Mouse (Mus musculus) bone marrow macrophage, adult 2 months (primary cell): ENCODE data around the gene Lurap1. TPM values are rescaled to one million over a fixed set of nuclear protein-coding genes. Genes with fewer than 3 reads are reported as not detected.

Experiments used
- H3K27ac ChIP-seq: 2 replicates; pipeline ENCODE4 v1.5.1; 2012; ENCODE audit warnings: low read depth, low read length; ENCODE audit not compliant: insufficient read depth
- H3K4me1 ChIP-seq: 2 replicates; pipeline ENCODE4 v1.6.1; 2012; ENCODE audit warnings: low read length; ENCODE audit not compliant: control insufficient read depth, insufficient read depth
- H3K4me3 ChIP-seq: 2 replicates; pipeline ENCODE4 v1.5.1; 2012; ENCODE audit warnings: mild to moderate bottlenecking, low read length, moderate library complexity; ENCODE audit not compliant: insufficient read depth
- CTCF ChIP-seq: IDR thresholded peaks from 2 replicates; pipeline ENCODE4 v1.5.1; 2012; ENCODE audit warnings: low read depth, mild to moderate bottlenecking, low read length, moderate library complexity
- POLR2A ChIP-seq: IDR thresholded peaks from 2 replicates; pipeline ENCODE4 v1.6.1; 2012; ENCODE audit warnings: mild to moderate bottlenecking, low read depth, low read length, borderline replicate concordance
- polyA plus RNA-seq: library from polyadenylated mRNA; stranded (reverse); fragments of >200 nt; gene quantifications from 2 replicates; pipeline ENCODE4 v1.2.4, GENCODE M21; 2012; ENCODE audit not compliant: missing spikeins, insufficient read depth, insufficient read length

Gene Lurap1
- 0.12 and 0.13 TPM in 2 replicates for polyA plus RNA-seq

DNA sequence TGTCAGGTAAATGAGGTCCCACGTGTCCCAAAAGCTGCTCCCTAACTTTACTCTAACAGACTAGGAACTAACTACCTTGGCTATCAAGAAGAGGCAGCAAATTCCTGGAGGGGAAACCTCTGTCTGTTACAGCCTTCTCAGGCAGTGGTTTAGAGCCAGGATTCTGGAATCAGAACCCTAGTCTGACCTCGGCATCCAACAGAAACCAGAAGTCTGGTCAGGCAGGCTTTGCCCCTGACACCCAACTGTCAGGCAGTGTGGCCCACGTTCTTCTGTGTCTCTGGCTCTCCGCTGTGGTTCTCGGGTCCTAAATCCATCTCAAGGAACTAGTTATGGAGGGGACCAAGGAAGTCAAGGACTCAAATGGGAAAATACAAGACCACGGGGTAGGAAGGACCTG is at the start of gene Lurap1:
Lurap1 (minus strand) TSS at position 101 of the 400 bp plus-strand sequence.
- Histone ChIP-seq H3K4me1 (peaks cover 6% of the 10 kb centered on the region), H3K4me3 (peak within 1 kb of the TSS; percentile 99), H3K27ac (peak within 1 kb of the TSS; percentile 78)
- no peak for TF ChIP-seq POLR2A
- no peak for TF ChIP-seq CTCF

DNA sequence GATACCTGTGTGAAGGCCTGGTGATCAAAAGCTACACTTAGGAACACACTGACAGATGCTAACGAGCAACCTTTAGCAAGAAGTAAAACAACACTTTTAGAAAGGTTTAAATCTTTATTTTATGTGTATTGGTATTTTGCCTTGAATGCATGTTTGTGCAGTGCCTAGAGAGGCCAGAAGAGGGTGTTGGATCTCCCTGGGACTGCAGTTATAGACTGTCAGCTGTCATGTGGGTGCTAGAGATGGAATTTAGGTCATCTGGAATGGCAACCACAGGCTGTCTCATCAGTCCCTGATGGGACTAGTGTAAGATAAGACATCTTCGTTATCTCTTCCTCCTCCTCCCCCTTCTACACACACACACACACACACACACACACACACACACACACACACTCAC is 47.3 kb upstream of the Lurap1 start:
- no peak for TF ChIP-seq POLR2A
- TF ChIP-seq CTCF = no peak
- Histone ChIP-seq H3K4me3 (no peak overlapping the region), H3K4me1 (peaks cover 4% of the 10 kb centered on the region; the same call in 1 of the 2 replicates), H3K27ac (no peak overlapping the region)

DNA sequence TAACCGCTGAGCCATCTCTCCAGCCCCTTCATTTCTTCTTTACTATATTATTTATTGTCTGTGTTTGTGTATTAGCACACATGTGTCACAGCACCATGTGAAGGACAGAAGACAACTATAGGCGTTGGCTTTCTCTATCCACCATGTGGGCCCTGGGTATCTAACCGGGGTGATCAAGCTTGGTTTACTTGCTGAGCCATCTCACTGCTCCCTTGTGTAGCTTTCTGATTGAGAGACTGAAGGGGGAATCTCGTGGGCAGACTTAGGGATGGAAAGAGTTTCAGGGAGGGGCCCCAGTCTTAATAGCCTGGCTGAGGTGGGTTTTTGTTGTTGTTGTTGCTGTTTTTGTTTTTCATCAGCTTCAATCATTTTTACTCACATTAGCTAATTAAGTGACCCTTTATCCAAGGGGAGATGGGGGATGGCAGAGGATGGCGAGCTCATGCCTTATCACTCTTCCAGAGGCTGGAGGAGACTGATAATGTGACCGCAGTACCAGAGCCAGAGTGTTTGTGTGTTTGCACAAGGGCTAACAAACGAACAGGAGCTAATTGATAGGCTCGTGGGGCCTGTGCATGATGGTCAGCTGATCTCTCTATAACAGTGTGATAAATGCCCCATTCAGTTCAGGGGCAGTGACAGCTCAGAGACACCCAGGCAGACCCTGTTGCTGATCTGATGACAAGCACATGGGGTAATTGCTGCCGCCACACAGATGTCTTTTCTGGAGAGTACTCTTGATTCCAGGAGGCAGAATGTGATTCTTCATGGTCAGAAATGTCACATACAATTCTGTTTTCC is 42.6 kb upstream of the Lurap1 start:
- no peak overlapping the region for H3K27ac ChIP-seq
- no peaks in the 10 kb centered on the region for H3K4me1 ChIP-seq
- TF ChIP-seq POLR2A (no peak), CTCF (no peak)
- H3K4me3 ChIP-seq = no peak overlapping the region

DNA sequence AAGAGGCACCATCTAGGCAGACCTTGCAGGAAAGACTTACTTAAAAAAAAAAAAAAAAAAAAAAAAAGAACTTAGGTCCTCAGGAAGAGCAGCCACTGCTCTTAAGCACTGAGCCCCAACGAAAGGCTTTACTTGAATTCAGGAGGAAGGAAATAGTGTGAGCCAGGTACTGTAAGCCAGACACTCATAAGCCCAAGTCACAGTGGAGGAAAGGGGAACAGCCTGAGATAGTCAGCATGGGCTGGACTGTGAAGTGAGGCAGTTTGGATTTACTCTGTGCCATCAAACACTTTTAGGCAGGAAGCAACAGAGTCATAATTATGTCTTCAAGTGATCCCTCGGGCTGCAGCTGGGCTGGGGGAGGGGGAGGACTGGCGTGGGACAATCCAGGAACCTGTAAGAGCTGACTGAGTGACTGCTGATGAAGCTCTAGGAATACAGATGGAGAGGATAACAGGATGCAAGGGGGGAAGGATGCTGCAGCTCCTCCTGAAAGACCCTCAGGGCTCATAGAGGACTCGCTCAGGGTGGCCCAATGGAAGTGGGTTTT is 41.2 kb upstream of the Lurap1 start:
- Histone ChIP-seq H3K27ac (no peak overlapping the region), H3K4me1 (no peaks in the 10 kb centered on the region), H3K4me3 (no peak overlapping the region)
- TF ChIP-seq CTCF (no peak), POLR2A (no peak)

DNA sequence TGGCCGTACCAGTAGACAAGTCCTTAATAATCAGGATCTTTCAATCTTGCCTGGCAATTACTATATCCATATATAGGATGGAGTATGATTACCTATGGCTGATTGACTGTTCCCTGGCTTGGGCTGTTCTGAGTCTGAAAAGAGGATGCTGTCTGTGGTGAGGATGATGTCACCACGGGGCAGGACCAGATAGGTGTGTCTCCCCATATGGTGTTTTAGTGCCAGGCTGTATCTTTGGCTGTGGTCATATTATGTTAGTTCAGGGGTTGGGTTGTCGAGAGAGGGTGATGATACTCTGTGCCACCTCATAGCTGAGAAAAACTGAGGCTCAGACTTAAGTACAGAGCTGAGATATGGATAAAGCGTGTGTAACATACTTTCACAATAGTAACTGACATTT is 33.9 kb upstream of the Lurap1 start:
- Histone ChIP-seq H3K4me1 (peaks cover 2% of the 10 kb centered on the region; the same call in 1 of the 2 replicates), H3K27ac (no peak overlapping the region), H3K4me3 (no peak overlapping the region)
- TF ChIP-seq POLR2A (no peak), CTCF (no peak)

DNA sequence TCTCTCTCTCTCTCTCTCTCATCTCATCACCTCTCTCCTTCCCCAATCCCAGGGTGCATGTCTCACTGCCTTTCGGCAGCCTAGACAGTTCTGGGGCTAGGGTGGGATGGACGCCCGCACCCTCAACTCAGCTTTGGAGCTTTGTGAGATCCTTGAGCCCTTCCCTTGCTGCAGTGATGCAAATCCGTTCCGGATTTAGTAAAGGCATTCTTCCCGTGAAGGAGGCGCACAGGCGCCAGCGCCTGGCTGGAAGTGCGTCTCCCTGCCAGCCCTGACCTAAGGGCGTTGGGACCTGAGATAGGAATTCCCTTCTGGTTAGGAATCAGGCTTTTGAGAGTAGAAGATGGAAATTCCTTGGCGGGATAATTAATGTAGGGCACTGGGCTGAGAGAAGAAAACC is 31.6 kb upstream of the Lurap1 start:
- Histone ChIP-seq H3K4me1 (peaks cover 6% of the 10 kb centered on the region), H3K27ac (no peak overlapping the region), H3K4me3 (no peak overlapping the region)
- TF ChIP-seq CTCF (no peak), POLR2A (no peak)

DNA sequence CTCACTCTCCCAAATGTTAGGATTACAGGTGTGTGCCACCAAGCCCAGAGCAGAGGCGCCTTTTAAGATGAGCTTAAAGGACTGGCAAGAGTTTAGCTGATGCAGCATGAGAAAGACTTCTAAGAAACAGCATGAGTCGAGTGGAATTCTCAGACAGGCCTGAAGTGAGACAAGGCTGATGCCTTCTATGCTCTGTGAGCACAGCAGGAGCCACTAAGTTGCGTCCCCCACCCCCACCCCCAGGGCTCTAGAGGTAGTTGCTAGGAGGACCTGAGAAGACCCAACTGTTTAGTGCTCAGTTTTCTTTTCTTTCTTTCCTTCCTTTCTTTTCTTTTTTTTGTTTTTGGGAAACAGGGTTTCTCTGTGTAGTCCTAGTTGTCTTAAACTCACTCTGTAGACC is 30.9 kb upstream of the Lurap1 start:
- no peak overlapping the region for H3K27ac ChIP-seq
- H3K4me3 ChIP-seq = no peak overlapping the region
- peaks cover 11% of the 10 kb centered on the region for H3K4me1 ChIP-seq
- TF ChIP-seq CTCF (no peak), POLR2A (no peak)

DNA sequence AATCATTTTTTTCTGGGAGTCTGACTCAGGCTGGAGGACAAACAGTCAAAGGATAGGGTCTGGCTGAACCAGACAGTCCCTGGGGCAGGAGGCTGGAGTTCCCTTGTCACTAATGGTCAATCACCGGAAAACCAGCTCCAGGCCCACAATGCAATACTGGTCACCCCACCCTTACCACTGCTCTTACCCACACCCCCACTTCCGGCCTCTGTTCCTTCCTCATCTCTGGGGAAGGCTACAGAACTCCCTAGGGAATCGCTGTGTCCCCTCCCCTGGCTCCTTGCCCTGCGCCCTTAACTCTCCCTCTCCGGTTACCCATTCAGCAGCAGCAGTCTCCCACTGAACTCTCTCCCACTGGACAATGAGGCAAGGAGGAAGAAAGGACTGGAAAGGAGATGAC is 26.0 kb upstream of the Lurap1 start:
- Histone ChIP-seq H3K4me3 (peak overlapping the region; percentile 60), H3K27ac (peak overlapping the region; percentile 85), H3K4me1 (peaks cover 34% of the 10 kb centered on the region)
- TF ChIP-seq CTCF = no peak
- TF ChIP-seq POLR2A = no peak

DNA sequence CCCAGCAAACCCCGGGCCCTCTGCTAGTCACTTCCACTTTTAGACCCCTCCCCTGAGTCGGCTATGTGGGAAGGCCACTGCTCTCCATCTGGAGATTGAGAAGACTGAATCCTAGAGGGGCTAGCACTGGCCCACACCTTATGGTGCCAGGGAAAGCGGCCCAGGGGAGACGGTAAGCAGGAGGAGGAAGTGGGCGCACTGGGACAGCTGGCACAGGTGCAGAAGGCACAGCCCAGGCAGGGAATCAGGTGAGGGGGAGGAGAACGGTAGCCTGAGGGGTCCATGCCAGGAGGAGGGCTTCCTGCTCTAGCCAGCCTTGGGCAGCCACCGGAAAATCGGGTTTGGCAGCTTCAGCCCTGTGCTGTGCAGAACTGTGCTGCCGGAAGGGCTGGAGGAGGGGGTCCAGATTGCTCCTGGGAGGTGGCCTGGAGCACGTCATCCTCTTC is 25.4 kb upstream of the Lurap1 start:
- Histone ChIP-seq H3K4me1 (peaks cover 34% of the 10 kb centered on the region), H3K4me3 (peak overlapping the region; percentile 60), H3K27ac (peak overlapping the region; percentile 85)
- TF ChIP-seq POLR2A = no peak
- TF ChIP-seq CTCF = no peak

DNA sequence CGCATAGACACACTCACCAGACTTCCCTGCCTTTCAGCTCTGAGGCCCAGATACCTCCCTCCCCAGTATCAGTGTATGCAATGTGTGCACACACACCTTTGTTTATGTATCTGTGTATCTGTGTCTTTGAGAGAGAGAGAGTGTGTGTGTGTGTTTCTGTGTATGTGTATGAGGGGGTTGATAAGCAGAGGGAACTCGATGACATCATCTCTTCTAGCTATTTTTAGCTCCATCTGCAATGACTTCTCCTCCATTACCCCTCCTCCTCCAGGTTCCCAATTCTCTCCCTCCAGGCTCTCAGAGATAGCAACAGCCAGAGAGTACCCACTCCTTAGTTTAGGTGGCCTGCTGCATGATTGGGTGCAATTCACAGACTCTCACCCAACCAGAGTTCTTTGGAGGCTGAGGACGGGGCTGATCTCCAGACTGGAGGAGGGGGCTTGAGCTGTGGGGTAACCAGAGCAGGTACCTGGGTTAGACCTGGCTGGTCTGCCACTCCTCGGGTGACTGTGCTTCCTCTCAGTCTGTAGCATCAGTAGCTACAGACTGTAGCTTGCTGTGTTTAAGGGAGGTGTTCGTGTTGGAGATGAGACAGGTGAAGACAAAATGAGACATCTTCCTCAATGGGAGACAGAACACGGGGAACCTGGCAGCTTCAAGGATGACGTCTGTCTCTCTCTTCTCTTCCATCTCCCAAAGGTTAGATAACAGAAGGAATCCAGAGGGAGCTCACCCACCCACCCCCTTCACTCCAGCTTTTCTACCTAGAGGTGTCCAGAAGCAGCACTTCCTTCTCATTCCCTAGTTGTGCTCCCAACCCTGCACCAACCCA is 24.8 kb upstream of the Lurap1 start:
- Histone ChIP-seq H3K4me3 (peak overlapping the region; percentile 60), H3K4me1 (peaks cover 34% of the 10 kb centered on the region), H3K27ac (peak overlapping the region; percentile 85)
- TF ChIP-seq POLR2A (no peak), CTCF (no peak)
